Mouse (Mus musculus) adrenal gland, adult 2 months (tissue): ENCODE results near the gene Vmn2r65. TPM values are rescaled to one million over a fixed set of nuclear protein-coding genes. Genes with fewer than 3 reads are reported as not detected.

ENCODE experiments used
- DNase-seq: peaks from one replicate; pipeline ENCODE4 v3.0.0; 2021
- long read RNA-seq: library from polyadenylated mRNA; stranded (forward); transcript quantifications from one replicate; pipeline ENCODE4 v2.0.0, GENCODE M21; 2021
- polyA plus RNA-seq: library from polyadenylated mRNA; depleted of rRNA; stranded (reverse); fragments of >200 nt; gene quantifications from 2 replicates; pipeline ENCODE4 v1.2.3, GENCODE M21; 2012; rRNA removed
- total RNA-seq, 2 experiments: library from RNA; stranded (reverse); gene quantifications; 2 replicates each; pipeline ENCODE4 v1.2.3; 2021

Vmn2r65 gene
- total RNA-seq (not detected), polyA plus RNA-seq (not detected in 2 replicates)
- long read RNA-seq: 0 reads

DNA sequence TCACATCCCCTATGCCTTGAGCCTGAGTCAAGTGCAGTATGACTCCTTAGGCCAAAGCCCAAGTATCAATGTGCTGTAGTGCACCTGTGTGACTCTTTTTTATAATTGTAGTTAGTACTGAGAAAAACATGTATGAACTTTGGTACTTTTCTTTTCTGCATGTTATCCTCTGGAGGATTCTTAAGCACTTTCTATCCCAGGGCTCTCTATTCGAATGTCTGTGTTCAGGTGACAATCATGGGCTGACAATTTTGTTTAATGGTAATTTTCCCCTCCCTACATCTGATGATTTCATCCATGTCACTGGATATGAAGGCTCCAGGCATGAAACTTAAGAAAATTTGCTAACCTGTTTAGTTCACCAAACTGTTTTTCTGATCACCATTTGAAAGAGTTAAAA, at the start of gene Vmn2r65:
TSS of gene Vmn2r65 (minus strand) at position 101 of the 400 bp plus-strand sequence.
- no peak for DNase-seq

DNA sequence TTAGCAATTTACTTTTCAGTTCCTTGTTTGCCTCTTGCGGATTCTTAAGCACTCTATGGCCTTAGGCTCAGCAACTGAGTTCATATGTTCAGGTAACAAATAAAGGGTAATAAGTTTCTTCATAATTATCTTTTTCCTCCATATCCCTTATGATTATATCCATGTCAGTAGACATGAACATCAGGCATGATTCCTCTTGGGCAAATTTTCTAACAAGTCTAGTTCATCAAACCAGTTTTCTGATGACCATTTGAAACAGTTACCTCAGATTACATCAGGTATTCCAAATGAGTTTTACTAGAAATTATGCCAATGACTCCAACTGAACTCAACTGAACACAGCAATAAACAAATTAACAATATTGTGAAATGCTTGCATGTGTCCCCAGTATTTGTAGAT, 48.3 kb upstream of the Vmn2r65 start, which contains the start of gene Vmn2r66:
TSS of gene Vmn2r66 (minus strand) at position 101 of the 400 bp plus-strand sequence.
- no peak for DNase-seq

DNA sequence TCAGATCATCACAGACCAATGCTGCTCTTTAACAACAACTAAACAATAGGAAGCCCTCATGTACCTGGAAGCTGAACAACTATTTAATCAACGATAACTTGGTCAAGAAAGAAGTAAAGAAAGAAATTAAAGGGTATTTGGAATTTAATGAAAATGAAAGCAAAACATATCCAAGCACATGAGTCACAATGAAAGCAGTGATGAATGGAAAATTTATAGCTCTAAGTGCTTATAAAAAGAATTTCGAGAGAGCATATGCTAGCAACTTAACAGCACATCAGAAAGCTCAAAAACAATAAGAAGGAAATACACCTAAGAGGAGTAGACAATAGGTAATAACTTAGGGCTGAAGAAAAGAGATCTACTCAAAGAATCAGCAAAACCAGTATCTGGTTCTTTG, 32.8 kb upstream of the Vmn2r65 start:
- no peak for DNase-seq

Other genes starting within 250 kb of the Vmn2r65 start
- gene Olfr291, start 110.6 kb downstream of the Vmn2r65 start, total RNA-seq: not detected
- not detected in 2 replicates for gene Olfr291, start 110.6 kb downstream of the Vmn2r65 start, polyA plus RNA-seq
- not detected for gene Vmn2r66, start 48.2 kb upstream of the Vmn2r65 start, total RNA-seq
- gene Vmn2r66, start 48.2 kb upstream of the Vmn2r65 start, polyA plus RNA-seq: not detected in 2 replicates
- gene Vmn2r67, start 191.9 kb upstream of the Vmn2r65 start, total RNA-seq: not detected
- gene Vmn2r67, start 191.9 kb upstream of the Vmn2r65 start, polyA plus RNA-seq: not detected in 2 replicates